In the genomic region with DNA sequence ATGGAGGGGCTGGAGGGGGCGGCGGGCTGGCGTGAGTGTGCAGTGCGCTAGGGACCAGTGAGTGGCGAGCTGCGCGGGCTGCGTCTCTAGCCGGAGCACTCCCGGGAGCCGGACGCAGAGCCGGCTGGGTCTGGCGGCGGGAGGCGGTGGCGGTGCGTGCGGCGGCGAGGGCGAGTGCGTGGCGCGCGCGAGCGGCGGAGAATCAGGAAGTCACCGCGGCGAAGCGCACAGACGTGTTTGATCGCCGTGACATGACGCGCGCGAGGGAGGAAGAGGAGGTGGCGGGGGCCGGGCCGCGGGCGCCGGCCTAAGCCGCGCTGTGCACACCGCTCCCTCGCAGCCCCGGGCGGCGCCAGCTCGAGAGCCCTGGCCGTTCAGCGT, we compare ENCODE assay signal across 8 mouse cellular contexts. TPM values are rescaled to one million over a fixed set of nuclear protein-coding genes. Genes with fewer than 3 reads are reported as not detected.
A peak's percentile ranks its signal among the peaks of the same experiment; 100 is the strongest.
DNase-seq lines count a peak whose midpoint lies in the region; ATAC-seq and TF ChIP-seq lines count a peak whose summit lies in the region.

No protein-coding gene starts in this region.

- peak overlapping the region; percentile 78 for H3K27ac ChIP-seq in CH12.LX (ENCODE audit: insufficient read depth, low read depth)
- peak overlapping the region; percentile 67 for H3K27ac ChIP-seq in forebrain, embryonic 10.5 days
- peak overlapping the region; percentile 83 for H3K27ac ChIP-seq in limb, embryonic 12.5 days
- H3K27ac ChIP-seq in midbrain, embryonic 11.5 days (ENCODE audit: low read depth, low read length) = no peak overlapping the region

- POLR2A ChIA-PET in Patski (lab: Charles Lee) = no interaction called here

- CTCF ChIA-PET in Patski (lab: Charles Lee) = no interaction called here

- peak overlapping the region; percentile 78 for H3K9ac ChIP-seq in CH12.LX (ENCODE audit: insufficient read depth, low read depth)
- peak overlapping the region; percentile 84 for H3K9ac ChIP-seq in limb, embryonic 12.5 days (replicated peaks)
- H3K9ac ChIP-seq in midbrain, embryonic 11.5 days (ENCODE audit: low read length) = peak overlapping the region; percentile 60

- H3K79me2 ChIP-seq in CH12.LX (replicated peaks; ENCODE audit: control insufficient read depth, extremely low read depth, insufficient read depth, poor library complexity, severe bottlenecking) = peaks cover 11% of the 10 kb centered on the region

- peak overlapping the region; percentile 84; the same call in 1 of the 2 replicates for H3K4me2 ChIP-seq in CH12.LX (ENCODE audit: insufficient read depth, low read depth, poor library complexity, severe bottlenecking)
- H3K4me2 ChIP-seq in limb, embryonic 12.5 days = peak overlapping the region; percentile 99
- peak overlapping the region; percentile 100 for H3K4me2 ChIP-seq in midbrain, embryonic 11.5 days

- TF ChIP-seq RAD21 in CH12.LX (IDR thresholded peaks at IDR 0.05; ENCODE audit: low read depth, low read length) = no peak

- peak; percentile 3 for ATAC-seq in Patski
- ATAC-seq in limb, embryonic 12.5 days (ENCODE audit: insufficient number of reproducible peaks, insufficient read depth, low FRiP score, low TSS enrichment, low read depth) = no peak
- peak; percentile 30 for ATAC-seq in midbrain, embryonic 11.5 days (ENCODE audit: low FRiP score)

- peak; percentile 44 for DNase-seq in CH12.LX (ENCODE audit: extremely low read depth)
- no peak for DNase-seq in Patski (ENCODE audit: low read depth, low spot score)
- peak; percentile 59 for DNase-seq in forebrain, embryonic 10.5 days (ENCODE audit: extremely low spot score, low spot score)
- peak; percentile 80 for DNase-seq in heart, postnatal 4 days
- DNase-seq in midbrain, embryonic 11.5 days (ENCODE audit: low spot score, missing footprints) = peak; percentile 96
- DNase-seq in spleen, adult 12 weeks (ENCODE audit: low spot score) = peak; percentile 54
- DNase-seq in frontal cortex, postnatal 14 days (ENCODE audit: low spot score in 2 of 2) = no peak

- H3K9me3 ChIP-seq in CH12.LX (replicated peaks; ENCODE audit: low read length) = no peaks in the 10 kb centered on the region
- H3K9me3 ChIP-seq in forebrain, embryonic 10.5 days = no peaks in the 10 kb centered on the region
- H3K9me3 ChIP-seq in limb, embryonic 12.5 days = no peaks in the 10 kb centered on the region
- H3K9me3 ChIP-seq in midbrain, embryonic 11.5 days (ENCODE audit: control insufficient read depth, low read length) = no peaks in the 10 kb centered on the region

- dilution Hi-C loops in CH12.LX (cut with MboI; ENCODE audit: extremely low pct_ligation_motif_present, extremely low pct_unique_long_range_greater_than_20kb, low sequenced_read_pairs) = no loop called here

- in situ Hi-C loops in CH12.LX (cut with MboI; ENCODE audit: low pct_ligation_motif_present, low pct_unique_long_range_greater_than_20kb, low sequenced_read_pairs) = loop anchor here (10.0 kb wide), 1 partner anchor 132 kb away; no protein-coding TSS in a partner anchor
- in situ Hi-C loops in Patski (cut with MboI; ENCODE audit: low pct_unique_long_range_greater_than_20kb) = no loop called here

- H3K27me3 ChIP-seq in CH12.LX (replicated peaks) (no peaks in the 10 kb centered on the region), Patski (peaks cover 12% of the 10 kb centered on the region)
- H3K27me3 ChIP-seq in forebrain, embryonic 10.5 days (ENCODE audit: poor library complexity, severe bottlenecking) = peaks cover 90% of the 10 kb centered on the region
- H3K27me3 ChIP-seq in limb, embryonic 12.5 days = peaks cover 4% of the 10 kb centered on the region; the same call in 1 of the 2 replicates
- H3K27me3 ChIP-seq in midbrain, embryonic 11.5 days (ENCODE audit: control insufficient read depth, insufficient read depth, low read length) = peaks cover 24% of the 10 kb centered on the region

- TF ChIP-seq POLR2A in CH12.LX (IDR thresholded peaks at IDR 0.05; ENCODE audit: low read depth, low read length) = peak; percentile 36

- no peak for TF ChIP-seq CTCF in CH12.LX (conservative IDR thresholded peaks at IDR 0.05 in 1 of 2, IDR thresholded peaks at IDR 0.05 in 1 of 2; ENCODE audit: low read depth in 2 of 2, low read length in 2 of 2)
- no peak for TF ChIP-seq CTCF in Patski (IDR thresholded peaks at IDR 0.05)

- WGBS in forebrain, embryonic 10.5 days = under 1% methylated on average over 56 of the region's 56 CpGs
- WGBS in limb, embryonic 12.5 days = under 1% methylated on average over 42 of the region's 56 CpGs
- WGBS in midbrain, embryonic 11.5 days = under 1% methylated on average over 43 of the region's 56 CpGs

- TF ChIP-seq EP300 in CH12.LX (IDR thresholded peaks at IDR 0.05; ENCODE audit: low read length) = no peak

- H3K4me3 ChIP-seq in CH12.LX (replicated peaks in 1 of 3; ENCODE audit: low read depth in 2 of 3, low read length in 2 of 3, poor library complexity in 1 of 3) = peak overlapping the region; percentile 70 to 92 (median 76)
- peak overlapping the region; percentile 73 for H3K4me3 ChIP-seq in forebrain, embryonic 10.5 days
- peak overlapping the region; percentile 74 for H3K4me3 ChIP-seq in limb, embryonic 12.5 days (replicated peaks)
- H3K4me3 ChIP-seq in midbrain, embryonic 11.5 days (ENCODE audit: low read depth, low read length) = peak overlapping the region; percentile 65

- no peaks in the 10 kb centered on the region for H3K36me3 ChIP-seq in CH12.LX (replicated peaks in 1 of 2; ENCODE audit: control insufficient read depth in 1 of 2, insufficient read depth in 1 of 2, low read length in 1 of 2)
- no peaks in the 10 kb centered on the region for H3K36me3 ChIP-seq in forebrain, embryonic 10.5 days (replicated peaks)
- no peaks in the 10 kb centered on the region for H3K36me3 ChIP-seq in limb, embryonic 12.5 days
- no peaks in the 10 kb centered on the region for H3K36me3 ChIP-seq in midbrain, embryonic 11.5 days (ENCODE audit: control insufficient read depth, insufficient read depth, low read length)

- H3K4me1 ChIP-seq in CH12.LX (ENCODE audit: control insufficient read depth in 1 of 2, insufficient read depth in 2 of 2) = peaks cover 0 to 27% of the 10 kb centered on the region in 2 experiments; a peak in 2 of 4 replicates
- H3K4me1 ChIP-seq in forebrain, embryonic 10.5 days = peaks cover 52% of the 10 kb centered on the region
- H3K4me1 ChIP-seq in limb, embryonic 12.5 days (replicated peaks) = peaks cover 28% of the 10 kb centered on the region
- peaks cover 18% of the 10 kb centered on the region for H3K4me1 ChIP-seq in midbrain, embryonic 11.5 days (ENCODE audit: control insufficient read depth, insufficient read depth, low read length)

TF ChIP-seq in CH12.LX, 34 proteins besides CTCF, POLR2A, EP300 and RAD21:
- TF ChIP-seq UBTF (IDR thresholded peaks at IDR 0.05; ENCODE audit: low read depth, low read length) = peak; percentile 85; the same call in 1 of the 2 replicates
- peak; percentile 65 for TF ChIP-seq ELF1 (IDR thresholded peaks at IDR 0.05; ENCODE audit: low read depth, low read length)
- TF ChIP-seq IRF4 (IDR thresholded peaks at IDR 0.05; ENCODE audit: low read depth, low read length) = 0 out of 2 replicates have a peak, but pooled peaks have one; percentile 10
- peak; percentile 0; the same call in 1 of the 2 replicates for TF ChIP-seq MEF2A (IDR thresholded peaks at IDR 0.05; ENCODE audit: borderline replicate concordance, low read depth, low read length)
- TF ChIP-seq USF1 (IDR thresholded peaks at IDR 0.05; ENCODE audit: low read depth, low read length) = no peak

RNA-seq across cellular contexts. Expression of gene Smarca2, which starts 2.3 kb away (rescaled TPM):
- total RNA-seq in CH12.LX (2012; rRNA removed) (17.8 and 21.8 TPM in 2 replicates), CH12.LX (2014; rRNA removed) (14.8 and 19.4 TPM in 2 replicates)
- polyA plus RNA-seq in CH12.LX (2012; ENCODE audit: insufficient read length, low read depth) (46.8 and 47.1 TPM in 2 replicates), Patski (2021) (153 TPM)
- polyA plus RNA-seq in forebrain, embryonic 10.5 days (2016; fragmentation: Nextera tagmentation; extraction: Ambion mirVana) = 32.0 and 34.7 TPM in 2 replicates
- total RNA-seq in heart, postnatal 4 days (2021) = 10 to 100 TPM; 56.7 to 57.4 TPM
- polyA plus RNA-seq in limb, embryonic 12.5 days (2016; fragmentation: Nextera tagmentation; extraction: Ambion mirVana) = 72.0 and 79.4 TPM in 2 replicates
- polyA plus RNA-seq in midbrain, embryonic 11.5 days (2014; fragmentation: Nextera tagmentation; extraction: Ambion mirVana) = 29.2 and 36.4 TPM in 2 replicates

Comparison
In these comparisons a context has a peak if more than half of its experiments do, and no peak if none do; other contexts are left out.
1. DNase-seq: peak in CH12.LX (single experiment), forebrain, embryonic 10.5 days (single experiment), heart, postnatal 4 days (single experiment), midbrain, embryonic 11.5 days (single experiment) and spleen, adult 12 weeks (single experiment); none in Patski (single experiment) and frontal cortex, postnatal 14 days (0 of 2).
2. Peak in every context shown above with its lines, with median percentiles within 50 percentile points of each other: H3K4me2 ChIP-seq, H3K4me3 ChIP-seq and H3K9ac ChIP-seq.